Mouse (Mus musculus): Measurements from ENCODE around the gene Ppp1r12a.

GRCm38 (mm10) chr10:108284977-108285376 lies 123.0 kb downstream of the Ppp1r12a start:
- TF ChIP-seq CTCF (conservative IDR thresholded peaks at IDR 0.05; ENCODE audit: low read length) (no peak), POU5F1 (IDR thresholded peaks at IDR 0.05; ENCODE audit: borderline replicate concordance, low read length) (no peak)

All from E14TG2a.4 (cell line).